Mouse (Mus musculus) NIH3T3 (cell line): ENCODE data around the gene Cbx7.
A peak's percentile ranks its signal among the peaks of the same experiment; 100 is the strongest.
"Not testable (repeated sequence)": the region's sequence is repeated elsewhere in the genome, so short reads cannot be mapped to it uniquely, and the experiment has no call there.

Experiments used
- DNase-seq: peaks from one replicate; pipeline ENCODE4 v3.0.0-alpha.2; 2012; ENCODE audit warnings: low read depth

Gene Cbx7

GRCm38 (mm10) chr15:79926856-79927416, 44.0 kb downstream of the Cbx7 start:
- DNase-seq = no peak

DNA sequence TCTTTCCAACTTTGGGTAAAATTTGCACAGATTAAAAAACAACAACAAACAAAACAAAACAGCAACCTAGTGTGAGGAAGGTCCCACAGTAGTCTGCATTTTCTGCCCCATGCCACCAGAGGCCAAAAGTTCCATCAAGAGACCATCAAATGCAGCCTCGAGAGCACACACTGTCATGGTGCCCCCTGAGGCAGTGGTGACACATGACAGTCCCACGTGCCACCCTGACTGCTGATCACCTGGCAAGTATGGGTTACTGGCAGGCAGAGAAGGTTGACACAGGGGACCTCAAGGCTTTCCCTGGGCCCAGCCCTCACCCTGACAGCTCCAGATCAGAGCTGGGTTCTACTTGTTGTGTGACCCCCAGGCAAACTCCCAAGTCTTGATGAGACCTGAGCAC, 51.1 kb downstream of the Cbx7 start:
- DNase-seq = no peak

GRCm38 (mm10) chr15:79918485-79918884, 52.4 kb downstream of the Cbx7 start:
- DNase-seq = no peak

DNA sequence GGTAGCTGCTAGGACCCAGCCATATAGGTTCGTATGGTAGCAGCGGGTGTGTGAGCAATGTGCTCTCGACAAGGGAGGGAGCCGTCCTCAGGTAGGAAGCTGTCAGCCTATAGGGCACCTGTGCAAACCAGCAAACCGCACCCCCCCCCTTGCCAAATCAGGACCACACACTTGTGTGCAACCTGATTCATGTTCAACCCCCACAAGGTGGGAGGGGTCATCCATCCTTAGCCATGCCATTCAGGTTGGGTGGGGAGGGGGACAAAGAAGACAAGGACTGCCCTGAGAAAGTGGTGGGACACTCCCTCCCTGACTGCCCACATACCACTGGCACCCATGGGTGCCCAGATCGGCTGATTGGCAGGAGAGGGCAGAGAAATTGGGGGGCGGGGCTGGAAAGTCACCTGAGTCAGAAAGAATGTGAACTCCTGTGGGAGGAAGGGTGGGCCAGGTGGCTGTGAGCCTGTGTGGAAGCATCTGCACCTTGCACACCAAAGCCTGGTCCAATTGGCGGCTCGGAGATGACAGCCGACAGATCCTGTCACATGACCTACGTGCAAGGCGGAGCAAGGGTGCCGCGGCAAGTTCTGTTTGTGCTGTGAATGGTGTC, 53.7 kb downstream of the Cbx7 start:
- DNase-seq = no peak

DNA sequence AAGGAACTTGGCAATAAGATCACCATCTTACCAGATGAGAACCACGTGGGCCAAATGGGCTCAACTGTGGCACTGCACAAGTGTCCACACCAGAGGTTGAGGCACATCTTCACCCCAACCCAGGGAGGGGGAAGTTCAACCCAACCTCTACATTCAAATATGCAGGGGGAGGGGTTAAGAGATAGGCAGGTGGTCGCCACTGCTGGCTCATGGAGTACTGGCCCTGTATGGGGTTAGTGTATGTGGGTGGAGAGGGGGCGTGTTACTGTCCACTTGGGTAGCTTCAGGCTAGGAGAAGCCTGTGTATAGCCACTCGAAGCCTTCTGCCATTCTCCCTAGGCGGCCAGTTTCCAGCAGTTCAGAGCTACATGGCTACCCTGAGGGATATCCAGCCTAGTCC, 54.8 kb downstream of the Cbx7 start:
- no peak for DNase-seq

DNA sequence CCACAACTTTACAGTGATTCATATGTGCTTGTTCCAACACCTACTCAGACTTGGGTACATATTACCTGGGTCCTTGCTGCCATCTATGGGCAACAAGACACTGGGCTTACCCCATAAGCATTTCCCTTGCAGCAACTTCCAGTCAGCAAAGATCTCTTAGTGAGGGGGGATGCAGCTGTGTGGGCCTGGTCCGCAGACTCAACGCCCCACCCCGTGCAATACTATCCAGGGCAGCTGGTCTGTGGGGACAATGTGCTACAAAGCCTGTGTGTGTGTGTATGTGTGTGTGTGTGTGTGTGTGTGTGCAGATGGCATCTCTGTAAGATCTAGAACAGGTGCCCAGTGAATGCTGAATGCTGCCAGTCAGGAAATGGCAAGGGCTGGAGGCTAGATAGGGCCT, 56.6 kb downstream of the Cbx7 start:
- peak; percentile 40 for DNase-seq

DNA sequence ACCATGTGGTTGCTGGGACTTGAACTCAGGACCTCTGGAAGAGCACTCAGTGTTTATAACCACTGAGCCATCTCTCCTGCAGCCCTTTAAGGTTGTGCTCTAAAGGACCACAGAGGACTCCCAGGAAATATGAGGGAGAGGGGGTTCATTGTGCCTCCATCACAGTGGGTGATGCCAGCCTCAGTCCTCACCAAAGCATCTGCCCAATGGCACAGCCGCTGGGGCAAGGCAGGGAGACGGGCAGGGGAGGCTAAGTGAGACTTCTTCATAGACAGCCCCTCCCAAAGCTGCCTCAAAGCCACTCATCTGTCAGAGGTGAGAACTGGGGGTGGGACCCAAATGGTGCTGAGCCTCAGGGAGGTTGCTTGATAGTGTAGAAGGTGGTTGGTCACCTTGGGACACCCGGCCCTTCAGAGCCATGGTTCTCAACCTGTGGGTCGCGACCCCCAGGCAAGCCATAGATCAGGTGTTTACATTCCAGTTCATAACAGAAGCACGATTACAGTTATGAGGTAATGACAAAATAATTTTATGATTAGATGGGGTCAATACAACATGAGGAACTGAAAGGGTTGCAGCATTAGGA, 57.1 kb downstream of the Cbx7 start:
- no peak for DNase-seq

DNA sequence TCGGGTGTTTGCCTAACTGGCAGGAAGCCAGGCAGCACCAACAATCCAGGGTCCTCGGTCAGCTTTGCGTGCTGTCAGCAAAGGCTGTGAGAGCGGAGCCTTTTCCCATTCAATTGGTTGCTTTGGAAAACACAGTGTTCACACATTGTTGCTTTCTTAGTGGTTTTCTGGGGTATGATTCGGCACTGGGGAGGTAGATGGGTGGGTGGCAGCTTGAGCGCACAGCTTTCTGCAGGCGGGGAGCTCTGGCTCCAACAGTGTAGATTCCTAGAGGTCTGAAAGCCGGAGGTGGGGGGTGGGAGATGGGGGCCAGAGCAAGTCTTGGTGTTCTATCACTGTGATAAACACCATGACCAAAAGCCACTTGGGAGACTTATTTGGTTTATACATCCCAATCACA, 59.6 kb downstream of the Cbx7 start:
- DNase-seq = no peak

DNA sequence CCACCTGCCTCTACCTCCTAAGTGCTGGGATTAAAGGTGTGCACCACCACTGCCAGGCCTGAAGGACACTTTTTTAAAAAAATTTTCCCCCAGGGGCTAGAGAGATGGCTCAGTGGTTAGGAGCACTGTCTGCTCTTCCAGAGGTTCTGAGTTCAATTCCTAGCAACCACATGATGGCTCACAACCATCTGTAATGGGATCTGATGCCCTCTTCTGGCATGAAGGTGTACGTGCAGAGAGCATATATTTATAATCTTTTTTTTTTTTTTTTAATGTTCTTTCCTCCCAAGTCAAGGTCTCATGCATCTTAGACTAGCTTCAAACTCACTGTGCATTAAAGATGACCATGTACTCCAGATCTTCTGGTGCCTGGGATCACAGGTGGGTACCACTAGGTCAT, 60.1 kb downstream of the Cbx7 start:
- not testable (repeated sequence) for DNase-seq

GRCm38 (mm10) chr15:79909006-79909405, 61.9 kb downstream of the Cbx7 start:
- DNase-seq = not testable (repeated sequence)

DNA sequence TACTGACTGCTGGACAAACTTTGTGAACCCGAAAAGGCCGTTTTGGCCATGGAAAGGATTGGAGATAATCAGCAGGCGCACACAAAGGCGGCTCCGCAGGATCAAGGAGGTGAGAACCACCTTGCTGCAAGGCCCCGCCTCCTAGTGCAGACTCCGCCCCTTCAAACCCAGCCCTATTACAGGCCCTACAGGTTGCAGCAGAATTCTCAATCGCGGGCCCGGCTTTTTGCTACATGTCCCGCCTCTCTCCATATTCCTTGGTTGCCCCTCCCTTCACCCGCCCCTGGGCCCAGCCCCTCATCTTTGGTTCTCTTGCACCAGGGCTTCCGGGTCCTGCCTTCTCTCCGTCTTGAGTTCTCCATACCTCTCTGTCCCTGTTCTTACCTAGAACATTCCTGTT, 64.1 kb downstream of the Cbx7 start:
- no peak for DNase-seq

GRCm38 (mm10) chr15:79905211-79905610, 65.7 kb downstream of the Cbx7 start:
- DNase-seq = no peak

DNA sequence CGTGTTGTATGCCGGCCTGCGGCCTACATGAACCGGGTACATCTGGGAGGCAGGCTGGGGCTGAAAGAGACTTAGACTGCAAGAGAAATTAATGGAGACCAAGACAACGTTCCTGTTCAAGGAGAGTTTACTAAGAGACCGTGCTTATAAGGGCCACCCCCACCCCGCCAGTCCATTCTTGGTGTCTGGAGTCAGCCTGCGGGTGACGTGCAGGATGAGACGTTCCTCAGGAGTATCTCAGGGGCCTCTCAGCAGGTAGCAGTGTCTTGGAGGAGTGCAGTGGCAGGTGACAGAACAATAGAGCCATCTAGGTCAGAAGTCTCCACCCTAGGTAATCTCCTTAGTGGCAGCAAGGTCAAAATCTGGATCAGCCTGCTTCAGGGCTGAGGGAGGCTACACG, 66.2 kb downstream of the Cbx7 start:
- not testable (repeated sequence) for DNase-seq

DNA sequence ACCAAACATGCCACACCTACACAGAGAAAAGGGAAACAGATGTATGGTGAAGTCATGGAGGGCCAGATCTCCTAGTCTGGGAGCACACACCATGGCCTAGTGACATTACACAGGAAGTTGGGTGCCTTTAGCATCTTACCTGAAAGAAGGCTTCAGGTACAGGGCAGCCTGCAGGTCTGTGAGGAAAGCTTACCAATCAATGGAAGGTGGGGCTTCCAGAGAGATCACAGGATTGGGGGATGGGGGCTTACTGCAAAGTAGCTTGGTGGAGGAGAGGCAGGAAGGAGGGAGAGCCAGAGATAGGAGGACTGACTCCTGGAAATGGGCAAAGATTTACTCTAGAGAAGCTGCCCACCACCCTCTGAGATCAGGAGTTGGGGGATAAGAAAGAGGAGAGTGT, 67.0 kb downstream of the Cbx7 start:
- no peak for DNase-seq

DNA sequence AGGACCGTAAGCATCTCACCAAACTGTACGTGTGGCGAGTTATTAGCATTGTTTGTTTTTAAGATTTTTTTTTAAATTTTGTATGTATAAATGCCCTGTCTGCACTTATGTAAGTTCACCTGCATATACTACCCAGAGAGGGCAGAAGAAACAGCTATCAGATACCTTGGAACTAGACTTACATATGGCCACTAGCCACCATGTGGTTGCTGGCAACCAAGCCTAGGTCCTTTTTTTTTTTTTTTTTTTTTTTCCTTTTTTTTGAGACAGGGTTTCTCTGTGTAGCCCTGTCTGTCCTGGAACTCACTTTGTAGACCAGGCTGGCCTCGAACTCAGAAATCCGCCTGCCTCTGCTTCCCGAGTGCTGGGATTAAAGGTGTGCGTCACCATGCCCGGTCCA, 67.8 kb downstream of the Cbx7 start:
- not testable (repeated sequence) for DNase-seq

DNA sequence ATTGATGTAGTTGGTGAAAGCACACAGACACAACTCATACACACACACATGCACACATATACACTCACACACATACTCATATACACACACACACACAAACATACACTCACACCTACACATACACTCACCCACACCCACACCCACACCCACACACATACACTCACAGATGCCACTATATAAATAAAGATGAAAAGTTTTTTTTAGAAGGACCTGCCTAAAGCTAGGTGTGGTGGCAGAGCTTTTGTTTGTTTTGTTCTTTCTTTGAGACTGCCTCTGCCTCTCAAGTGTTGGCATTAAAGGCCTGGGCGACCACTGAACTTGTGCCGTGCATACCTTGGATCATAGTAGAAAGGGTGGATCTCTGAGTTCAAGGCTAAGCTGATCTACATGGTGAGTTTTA, 69.5 kb downstream of the Cbx7 start:
- no peak for DNase-seq

GRCm38 (mm10) chr15:79900751-79901150, 70.2 kb downstream of the Cbx7 start:
- DNase-seq = no peak

DNA sequence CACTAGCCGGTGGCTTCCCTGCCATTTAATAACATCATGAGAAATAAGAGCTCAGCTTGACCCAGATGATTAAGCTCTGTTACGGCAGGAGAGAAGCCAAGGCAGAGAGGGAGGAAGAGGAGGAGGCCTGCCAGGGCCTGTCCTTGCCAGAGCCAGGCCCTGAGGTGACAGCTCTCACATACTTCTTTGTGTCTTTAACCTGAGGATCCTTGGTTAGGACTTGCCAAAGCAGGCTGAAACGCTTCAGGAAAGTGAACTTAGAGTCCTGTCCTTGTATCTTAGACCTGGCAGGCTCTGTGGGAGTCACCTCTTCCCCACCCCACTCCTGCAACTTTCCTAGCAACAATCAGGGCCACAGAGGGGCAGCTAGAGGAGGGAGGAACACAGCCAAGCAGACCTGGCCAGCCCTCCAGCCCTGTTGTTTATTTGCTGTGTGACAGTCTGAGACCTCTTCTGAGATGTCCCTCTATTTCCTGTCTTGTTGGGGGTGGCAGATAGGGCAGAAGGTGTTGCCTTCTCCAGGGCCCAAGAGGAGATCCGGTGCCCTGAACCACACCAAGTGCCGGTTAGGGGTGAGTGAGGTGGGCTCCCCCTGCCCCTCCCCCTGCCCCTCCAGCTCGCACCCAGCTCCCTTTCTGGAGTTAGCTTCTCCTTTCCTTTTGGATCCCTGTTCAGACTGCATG, 71.0 kb downstream of the Cbx7 start:
- DNase-seq = no peak

DNA sequence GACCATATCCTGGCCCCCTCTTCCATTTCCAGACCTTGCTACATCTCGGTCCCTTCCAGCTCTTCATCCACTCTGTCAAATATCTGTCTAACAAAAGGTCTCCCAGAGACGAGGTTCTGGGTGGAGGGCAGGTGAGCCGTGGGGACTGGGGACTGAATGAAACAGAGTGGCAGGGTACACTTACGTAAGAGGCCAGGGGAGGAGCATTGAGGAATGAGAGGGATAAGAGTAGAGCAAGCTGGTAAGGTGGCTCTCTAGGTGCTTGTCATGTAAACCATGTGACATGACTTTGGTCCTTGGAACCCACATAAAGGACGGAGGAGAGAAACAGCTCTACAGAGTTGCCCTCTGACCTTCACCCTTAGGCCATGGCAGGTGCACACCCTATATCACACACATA, 71.9 kb downstream of the Cbx7 start:
- DNase-seq = no peak

- no peak for DNase-seq
Observed at GRCm38 (mm10) chr15:79896080-79896725, 74.7 kb downstream of the Cbx7 start.

GRCm38 (mm10) chr15:79895221-79896079, 75.5 kb downstream of the Cbx7 start:
- not testable (repeated sequence) for DNase-seq

DNA sequence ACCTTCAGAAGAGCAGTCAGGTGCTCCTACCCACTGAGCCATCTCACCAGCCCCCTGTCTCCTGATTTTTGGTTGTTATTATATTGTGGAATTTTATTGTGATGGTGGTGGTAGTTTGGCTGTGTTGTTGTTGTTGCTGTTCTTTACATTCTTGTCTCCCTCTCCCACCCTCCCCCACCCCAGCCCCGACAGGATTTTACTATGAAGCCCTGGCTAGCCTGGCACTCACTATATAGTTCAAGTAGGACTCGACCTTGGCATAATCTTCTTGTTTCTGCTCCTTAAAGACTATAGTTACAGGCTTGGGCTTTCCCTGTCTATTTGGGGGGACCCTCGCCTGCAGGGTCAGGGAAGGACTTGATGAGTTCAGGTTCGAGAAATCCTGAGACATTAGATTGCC, 76.6 kb downstream of the Cbx7 start:
- no peak for DNase-seq
